Mouse (Mus musculus) MEL (cell line): ENCODE results near the gene Msi2. TPM values are rescaled to one million over a fixed set of nuclear protein-coding genes. Genes with fewer than 3 reads are reported as not detected.

Source experiments
- DNase-seq: peaks from one replicate; pipeline ENCODE4 v3.0.0; 2011; ENCODE audit warnings: low read depth, low spot score
- H3K27ac ChIP-seq: 2 replicates; pipeline ENCODE4 v1.5.1; 2012; ENCODE audit warnings: low read depth, mild to moderate bottlenecking, control low read depth, low read length, moderate library complexity; ENCODE audit not compliant: control insufficient read depth
- H3K27me3 ChIP-seq, 2 experiments: fragments of 150-350 bp in 1 of 2; sonication (generic) in 1 of 2; 2 replicates each; pipeline ENCODE4 v1.6.1; 2012; ENCODE audit warnings: low read length in 2 of 2, mild to moderate bottlenecking in 2 of 2, improper control_type of control experiment in 1 of 2, moderate library complexity in 1 of 2; ENCODE audit not compliant: insufficient read depth in 2 of 2, control insufficient read depth in 1 of 2
- H3K36me3 ChIP-seq, 2 experiments: 2 replicates each; pipeline ENCODE4 v1.6.1; 2012 to 2014; ENCODE audit warnings: low read length in 2 of 2, improper control_type of control experiment in 1 of 2, inconsistent platforms in 1 of 2, mild to moderate bottlenecking in 1 of 2; ENCODE audit not compliant: insufficient read depth in 2 of 2, control insufficient read depth in 1 of 2
- H3K4me1 ChIP-seq, 2 experiments: fragments of 150-350 bp in 1 of 2; sonication (generic) in 1 of 2; 2 replicates each; pipeline ENCODE4 v1.6.1; 2012; ENCODE audit warnings: low read length in 2 of 2, improper control_type of control experiment in 1 of 2, mild to moderate bottlenecking in 1 of 2; ENCODE audit not compliant: insufficient read depth in 2 of 2, control insufficient read depth in 1 of 2
- H3K4me3 ChIP-seq, 2 experiments: fragments of 150-350 bp in 1 of 2; sonication (generic) in 1 of 2; 2 replicates each; pipeline ENCODE4 v1.5.1; 2012; ENCODE audit warnings: low read depth in 2 of 2, low read length in 2 of 2, mild to moderate bottlenecking in 2 of 2, moderate library complexity in 2 of 2, control low read depth in 1 of 2, improper control_type of control experiment in 1 of 2; ENCODE audit not compliant: control insufficient read depth in 1 of 2, insufficient read depth in 1 of 2
- H3K79me2 ChIP-seq: 2 replicates; pipeline ENCODE4 v1.6.1; 2012; ENCODE audit warnings: mild to moderate bottlenecking, low read length, moderate library complexity; ENCODE audit not compliant: control insufficient read depth, poor library complexity, insufficient read depth
- H3K9ac ChIP-seq: 2 replicates; pipeline ENCODE4 v1.6.1; 2012; ENCODE audit warnings: low read depth, mild to moderate bottlenecking, control low read depth, low read length, moderate library complexity; ENCODE audit not compliant: control insufficient read depth, poor library complexity, severe bottlenecking
- H3K9me3 ChIP-seq: fragments of 150-350 bp; sonication (generic); replicated peaks from 2 replicates; pipeline ENCODE4 v1.6.1; 2012; ENCODE audit warnings: mild to moderate bottlenecking, low read length, improper control_type of control experiment, moderate library complexity; ENCODE audit not compliant: insufficient read depth
- CHD2 ChIP-seq: IDR thresholded peaks from 2 replicates; pipeline ENCODE4 v1.6.1; 2011; ENCODE audit warnings: low read length, improper control_type of control experiment
- CTCF ChIP-seq, 3 experiments: IDR thresholded peaks in 2 of 3; conservative IDR thresholded peaks in 1 of 3; 2 replicates each; pipeline ENCODE4 v1.5.1; 2011 to 2012; ENCODE audit warnings: low read length in 3 of 3, low read depth in 2 of 3, mild to moderate bottlenecking in 2 of 3, improper control_type of control experiment in 1 of 3, inconsistent platforms in 1 of 3, mixed read lengths in 1 of 3, moderate library complexity in 1 of 3; ENCODE audit not compliant: control insufficient read depth in 1 of 3, insufficient read depth in 1 of 3, poor library complexity in 1 of 3, severe bottlenecking in 1 of 3
- E2F4 ChIP-seq: IDR thresholded peaks from 2 replicates; pipeline ENCODE4 v1.6.1; 2011; ENCODE audit warnings: low read depth, low read length, improper control_type of control experiment, borderline replicate concordance
- ELF1 ChIP-seq: IDR thresholded peaks from 2 replicates; pipeline ENCODE4 v1.6.1; 2014; ENCODE audit warnings: low read depth, mild to moderate bottlenecking, inconsistent platforms, low read length, improper control_type of control experiment, moderate library complexity
- EP300 ChIP-seq, 2 experiments: IDR thresholded peaks; 2 replicates each; pipeline ENCODE4 v1.6.1; 2011; ENCODE audit warnings: improper control_type of control experiment in 2 of 2, low read length in 2 of 2, low read depth in 1 of 2, mild to moderate bottlenecking in 1 of 2
- ETS1 ChIP-seq: IDR thresholded peaks from 2 replicates; pipeline ENCODE4 v1.6.1; 2012; ENCODE audit warnings: low read depth, mild to moderate bottlenecking, inconsistent platforms, low read length, improper control_type of control experiment, moderate library complexity
- GABPA ChIP-seq: IDR thresholded peaks from 2 replicates; pipeline ENCODE4 v1.6.1; 2012; ENCODE audit warnings: low read depth, mild to moderate bottlenecking, inconsistent platforms, low read length, improper control_type of control experiment, moderate library complexity
- GATA1 ChIP-seq: IDR thresholded peaks from 2 replicates; pipeline ENCODE4 v1.6.1; 2011; ENCODE audit warnings: low read depth, low read length, improper control_type of control experiment
- JUND ChIP-seq: IDR thresholded peaks from 2 replicates; pipeline ENCODE4 v1.6.1; 2011; ENCODE audit warnings: low read depth, mild to moderate bottlenecking, improper control_type of control experiment, low read length
- KAT2A ChIP-seq: conservative IDR thresholded peaks from 2 replicates; pipeline ENCODE4 v1.6.1; 2012; ENCODE audit warnings: low read depth, low read length, improper control_type of control experiment, inconsistent platforms
- MAFK ChIP-seq: IDR thresholded peaks from 2 replicates; pipeline ENCODE4 v1.6.1; 2011; ENCODE audit warnings: low read depth, mild to moderate bottlenecking, low read length, improper control_type of control experiment, borderline replicate concordance
- MAZ ChIP-seq: IDR thresholded peaks from 2 replicates; pipeline ENCODE4 v1.6.1; 2012; ENCODE audit warnings: low read depth, mild to moderate bottlenecking, inconsistent platforms, low read length, improper control_type of control experiment
- MEF2A ChIP-seq: IDR thresholded peaks from 2 replicates; pipeline ENCODE4 v1.6.1; 2014; ENCODE audit warnings: low read depth, mild to moderate bottlenecking, inconsistent platforms, low read length, improper control_type of control experiment; ENCODE audit not compliant: poor library complexity, insufficient replicate concordance, severe bottlenecking; ENCODE audit errors: extremely low read depth
- MXI1 ChIP-seq: IDR thresholded peaks from 2 replicates; pipeline ENCODE4 v1.6.1; 2011; ENCODE audit warnings: mild to moderate bottlenecking, low read depth, low read length, improper control_type of control experiment
- MYC ChIP-seq: IDR thresholded peaks from 2 replicates; pipeline ENCODE4 v1.6.1; 2011; ENCODE audit warnings: low read depth, mild to moderate bottlenecking, low read length, improper control_type of control experiment, moderate library complexity
- NELFE ChIP-seq: IDR thresholded peaks from 2 replicates; pipeline ENCODE4 v1.6.1; 2011; ENCODE audit warnings: low read depth, low read length, improper control_type of control experiment
- NRF1 ChIP-seq: IDR thresholded peaks from 2 replicates; pipeline ENCODE4 v1.6.1; 2014; ENCODE audit warnings: low read depth, mild to moderate bottlenecking, inconsistent platforms, low read length, improper control_type of control experiment, moderate library complexity; ENCODE audit not compliant: poor library complexity, insufficient read depth, severe bottlenecking
- POLR2A ChIP-seq, 2 experiments: IDR thresholded peaks; 2 replicates each; pipeline ENCODE4 v1.6.1; 2011 to 2012; ENCODE audit warnings: low read length in 2 of 2, mild to moderate bottlenecking in 2 of 2, control low read depth in 1 of 2, improper control_type of control experiment in 1 of 2, low read depth in 1 of 2, moderate library complexity in 1 of 2; ENCODE audit not compliant: control insufficient read depth in 1 of 2, insufficient read depth in 1 of 2, poor library complexity in 1 of 2
- POLR2AphosphoS5 ChIP-seq: IDR thresholded peaks from 2 replicates; pipeline ENCODE4 v1.6.1; 2012; ENCODE audit warnings: low read depth, borderline replicate concordance, mild to moderate bottlenecking, inconsistent platforms, low read length, moderate library complexity, mixed read lengths
- RAD21 ChIP-seq: IDR thresholded peaks from 2 replicates; pipeline ENCODE4 v1.6.1; 2011; ENCODE audit warnings: mild to moderate bottlenecking, low read depth, low read length, improper control_type of control experiment
- RCOR1 ChIP-seq: IDR thresholded peaks from 2 replicates; pipeline ENCODE4 v1.6.1; 2012; ENCODE audit warnings: low read depth, mild to moderate bottlenecking, inconsistent platforms, low read length, improper control_type of control experiment
- TAL1 ChIP-seq: IDR thresholded peaks from 2 replicates; pipeline ENCODE4 v1.6.1; 2012; ENCODE audit warnings: mild to moderate bottlenecking, inconsistent platforms, low read length, moderate library complexity, mixed read lengths
- TBP ChIP-seq: IDR thresholded peaks from 2 replicates; pipeline ENCODE4 v1.8.0; 2011; ENCODE audit warnings: low read depth, low read length, improper control_type of control experiment
- TCF12 ChIP-seq: IDR thresholded peaks from 2 replicates; pipeline ENCODE4 v1.6.1; 2014; ENCODE audit warnings: low read depth, mild to moderate bottlenecking, inconsistent platforms, low read length, improper control_type of control experiment, moderate library complexity
- USF2 ChIP-seq, 2 experiments: IDR thresholded peaks; 2 replicates each; pipeline ENCODE4 v1.6.1; 2011 to 2012; ENCODE audit warnings: improper control_type of control experiment in 2 of 2, low read length in 2 of 2, borderline replicate concordance in 1 of 2, inconsistent platforms in 1 of 2, low read depth in 1 of 2, mild to moderate bottlenecking in 1 of 2; ENCODE audit not compliant: insufficient read depth in 1 of 2
- ZC3H11A ChIP-seq: IDR thresholded peaks from 2 replicates; pipeline ENCODE4 v1.6.1; 2012; ENCODE audit warnings: low read depth, mild to moderate bottlenecking, inconsistent platforms, low read length, improper control_type of control experiment
- ZKSCAN1 ChIP-seq: IDR thresholded peaks from 2 replicates; pipeline ENCODE4 v1.6.1; 2012; ENCODE audit warnings: low read depth, mild to moderate bottlenecking, inconsistent platforms, low read length, improper control_type of control experiment, moderate library complexity
- ZMIZ1 ChIP-seq: IDR thresholded peaks from 2 replicates; pipeline ENCODE4 v1.6.1; 2012; ENCODE audit warnings: low read depth, mild to moderate bottlenecking, inconsistent platforms, low read length, improper control_type of control experiment, moderate library complexity
- ZNF384 ChIP-seq: IDR thresholded peaks from 2 replicates; pipeline ENCODE4 v1.6.1; 2012; ENCODE audit warnings: low read depth, mild to moderate bottlenecking, inconsistent platforms, low read length, improper control_type of control experiment
- polyA plus RNA-seq, 2 experiments: library from polyadenylated mRNA; stranded (reverse) in 1 of 2; unstranded in 1 of 2; fragments of >175 nt in 1 of 2; fragments of >200 nt in 1 of 2; gene quantifications; 2 replicates each; pipeline versions ENCODE4 v1.2.1 to v1.2.4; 2012; ENCODE audit warnings: low replicate concordance in 2 of 2, low read depth in 1 of 2; ENCODE audit not compliant: insufficient read length in 2 of 2, insufficient read depth in 1 of 2, missing spikeins in 1 of 2
- total RNA-seq: library from RNA; depleted of rRNA; stranded (reverse); fragments of 300-350 nt; gene quantifications from 2 replicates; pipeline ENCODE4 v1.2.3, GENCODE M21; 2012

Gene Msi2
- total and polyA plus RNA-seq, 3 experiments, result 16.2 to 29.7 TPM; not detected in 1

DNA sequence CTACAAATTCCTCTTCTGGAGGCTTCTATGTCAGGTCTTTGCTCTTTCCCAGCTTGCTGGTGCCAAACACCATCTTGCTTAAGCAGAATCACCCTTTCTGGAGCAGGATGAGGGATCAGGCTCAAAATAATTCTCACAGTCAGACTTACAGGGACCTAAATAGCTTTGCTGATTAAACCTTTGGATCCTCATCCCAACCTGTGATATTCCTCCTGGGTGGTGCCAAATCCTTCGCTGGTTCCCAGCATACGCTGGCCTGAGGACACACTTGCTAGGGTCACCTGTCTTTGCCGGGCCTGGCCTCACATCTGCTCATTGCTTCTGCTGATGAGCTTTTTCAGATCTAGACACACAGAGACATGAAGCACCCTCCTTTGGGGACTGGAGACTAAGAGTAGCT lies 279.7 kb downstream of the Msi2 start:
- H3K27me3 ChIP-seq, result no peaks in the 10 kb centered on the region
- H3K79me2 ChIP-seq, result no peaks in the 10 kb centered on the region
- no peaks in the 10 kb centered on the region for H3K36me3 ChIP-seq
- DNase-seq, result no peak
- TF ChIP-seq CHD2 (no peak), GATA1 (no peak), ZC3H11A (no peak), NRF1 (no peak), TCF12 (no peak), ZKSCAN1 (no peak), RCOR1 (no peak), TBP (no peak), ETS1 (no peak), POLR2A (IDR thresholded peaks at IDR 0.05; ENCODE audit: control insufficient read depth in 1 of 2, insufficient read depth in 1 of 2, low read depth in 1 of 2, low read length in 2 of 2, poor library complexity in 1 of 2) (no peak), MEF2A (no peak), RAD21 (no peak), KAT2A (no peak), MXI1 (no peak), ELF1 (no peak), MYC (no peak), NELFE (no peak), POLR2AphosphoS5 (no peak), JUND (no peak), TAL1 (no peak)
- TF ChIP-seq, all 39 proteins: peak for 0
- no peak overlapping the region for H3K9ac ChIP-seq
- no peaks in the 10 kb centered on the region for H3K4me1 ChIP-seq
- no peak overlapping the region for H3K27ac ChIP-seq
- H3K4me3 ChIP-seq, result no peak overlapping the region
- H3K9me3 ChIP-seq, result no peaks in the 10 kb centered on the region

DNA sequence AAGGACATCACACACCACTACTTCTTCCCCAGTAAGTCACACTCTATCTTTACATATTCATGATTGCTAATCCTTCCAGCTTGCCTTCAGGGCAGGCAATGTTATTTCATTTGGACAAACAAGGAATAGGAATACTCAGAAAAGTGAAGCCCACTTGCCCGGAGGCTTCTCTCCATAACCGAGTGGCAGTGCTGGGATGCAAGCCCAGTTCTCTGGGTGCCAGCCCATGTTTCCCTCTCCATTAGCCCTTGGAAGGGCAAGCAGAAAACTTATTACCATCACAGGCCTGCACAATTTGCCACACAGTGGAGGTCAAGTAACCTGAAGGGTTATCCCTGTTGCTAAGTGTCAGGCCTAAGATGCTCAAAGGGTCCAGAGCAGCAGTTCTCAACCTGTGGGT lies 281.7 kb downstream of the Msi2 start:
- no peak overlapping the region for H3K27ac ChIP-seq

More for the DNA sequence above, 281.7 kb downstream of the Msi2 start:
- Histone ChIP-seq H3K4me1 (no peaks in the 10 kb centered on the region), H3K27me3 (no peaks in the 10 kb centered on the region), H3K79me2 (no peaks in the 10 kb centered on the region), H3K9ac (no peak overlapping the region), H3K9me3 (no peaks in the 10 kb centered on the region), H3K4me3 (no peak overlapping the region), H3K36me3 (no peaks in the 10 kb centered on the region)
- no peak for DNase-seq
- TF ChIP-seq CHD2 (no peak), EP300 (IDR thresholded peaks at IDR 0.05; ENCODE audit: low read depth in 1 of 2, low read length in 2 of 2) (no peak), MYC (no peak), USF2 (IDR thresholded peaks at IDR 0.05; ENCODE audit: borderline replicate concordance in 1 of 2, insufficient read depth in 1 of 2, low read depth in 1 of 2, low read length in 2 of 2) (no peak), TBP (no peak), ZNF384 (no peak), RCOR1 (no peak), POLR2AphosphoS5 (no peak), TCF12 (no peak), MAZ (no peak), E2F4 (no peak), JUND (no peak), ZMIZ1 (no peak), GABPA (no peak), TAL1 (no peak), CTCF (IDR thresholded peaks at IDR 0.05 in 2 of 3, conservative IDR thresholded peaks at IDR 0.05 in 1 of 3; ENCODE audit: control insufficient read depth in 1 of 3, insufficient read depth in 1 of 3, low read depth in 2 of 3, low read length in 3 of 3, poor library complexity in 1 of 3, severe bottlenecking in 1 of 3) (no peak), MAFK (no peak), ETS1 (no peak), MEF2A (no peak)
